Mouse (Mus musculus): ENCODE data around the gene Adrm1.

GRCm38 (mm10) chr2:180172152-180172551 is 867 bp downstream of the Adrm1 start:
- TF ChIP-seq CTCF (conservative IDR thresholded peaks at IDR 0.05; ENCODE audit: low read length) = no peak
- no peak for TF ChIP-seq POU5F1 (IDR thresholded peaks at IDR 0.05; ENCODE audit: borderline replicate concordance, low read length)
- TF ChIP-seq NANOG (IDR thresholded peaks at IDR 0.05; ENCODE audit: borderline replicate concordance, low read length) = no peak

Measured in E14TG2a.4 (cell line).